Mouse (Mus musculus): Measurements from ENCODE around the gene Dntt. TPM values are rescaled to one million over a fixed set of nuclear protein-coding genes. Genes with fewer than 3 reads are reported as not detected.

Dntt gene
- 0.43 and 0.89 TPM in 2 replicates for polyA plus RNA-seq (2012; rRNA removed)

DNA sequence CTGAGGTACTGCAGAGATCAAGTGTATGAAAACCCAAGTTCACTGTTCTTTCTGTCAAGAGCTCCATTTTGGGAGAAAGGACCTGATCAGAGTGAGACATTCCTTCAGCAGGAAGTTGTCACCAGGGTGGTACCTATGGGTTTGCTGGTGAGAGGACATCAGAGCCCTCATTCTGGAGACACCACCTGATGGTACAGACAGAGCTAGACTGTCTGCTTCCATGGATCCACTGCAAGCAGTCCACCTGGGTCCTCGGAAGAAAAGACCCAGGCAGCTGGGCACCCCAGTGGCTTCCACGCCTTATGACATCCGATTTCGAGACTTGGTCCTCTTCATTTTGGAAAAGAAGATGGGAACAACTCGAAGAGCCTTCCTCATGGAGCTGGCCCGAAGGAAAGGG is at the start of gene Dntt:
Gene Dntt (plus strand): TSS at position 57 of the 400 bp plus-strand sequence.
- Histone ChIP-seq H3K4me1 (ENCODE audit: control insufficient read depth, insufficient read depth, insufficient read length) (peaks cover 13% of the 10 kb centered on the region; the same call in 1 of the 2 replicates), H3K36me3 (ENCODE audit: control insufficient read depth, insufficient read depth, low read length) (no peaks in the 10 kb centered on the region), H3K4me3 (ENCODE audit: extremely low read depth, insufficient read depth, insufficient read length) (no peak within 1 kb of the TSS), H3K27ac (ENCODE audit: insufficient read depth, low read length) (no peak within 1 kb of the TSS), H3K27me3 (ENCODE audit: control insufficient read depth, insufficient read depth, low read length) (no peaks in the 10 kb centered on the region)
- 49% methylated on average over 6 of the region's 6 CpGs for WGBS
- no peak for DNase-seq (ENCODE audit: low read depth in 1 of 2, low spot score in 2 of 2)
- no peak for TF ChIP-seq POLR2A (IDR thresholded peaks at IDR 0.05; ENCODE audit: low read depth, low read length)
- TF ChIP-seq CTCF (IDR thresholded peaks at IDR 0.05; ENCODE audit: extremely low read depth, insufficient read depth, insufficient read length, insufficient replicate concordance), result no peak

GRCm38 (mm10) chr19:40980671-40981070 is 48.4 kb upstream of the Dntt start:
- Histone ChIP-seq H3K27ac (ENCODE audit: insufficient read depth, low read length) (no peak overlapping the region), H3K36me3 (ENCODE audit: control insufficient read depth, insufficient read depth, low read length) (peaks cover 1% of the 10 kb centered on the region; the same call in 1 of the 2 replicates), H3K4me3 (ENCODE audit: extremely low read depth, insufficient read depth, insufficient read length) (no peak overlapping the region), H3K4me1 (ENCODE audit: control insufficient read depth, insufficient read depth, insufficient read length) (peaks cover 24% of the 10 kb centered on the region; the same call in 1 of the 2 replicates), H3K27me3 (ENCODE audit: control insufficient read depth, insufficient read depth, low read length) (no peaks in the 10 kb centered on the region)
- WGBS, result 46% methylated on average over 5 of the region's 5 CpGs
- TF ChIP-seq POLR2A (IDR thresholded peaks at IDR 0.05; ENCODE audit: low read depth, low read length) (no peak), CTCF (IDR thresholded peaks at IDR 0.05; ENCODE audit: extremely low read depth, insufficient read depth, insufficient read length, insufficient replicate concordance) (no peak)
- DNase-seq (ENCODE audit: low read depth in 1 of 2, low spot score in 2 of 2), result no peak

DNA sequence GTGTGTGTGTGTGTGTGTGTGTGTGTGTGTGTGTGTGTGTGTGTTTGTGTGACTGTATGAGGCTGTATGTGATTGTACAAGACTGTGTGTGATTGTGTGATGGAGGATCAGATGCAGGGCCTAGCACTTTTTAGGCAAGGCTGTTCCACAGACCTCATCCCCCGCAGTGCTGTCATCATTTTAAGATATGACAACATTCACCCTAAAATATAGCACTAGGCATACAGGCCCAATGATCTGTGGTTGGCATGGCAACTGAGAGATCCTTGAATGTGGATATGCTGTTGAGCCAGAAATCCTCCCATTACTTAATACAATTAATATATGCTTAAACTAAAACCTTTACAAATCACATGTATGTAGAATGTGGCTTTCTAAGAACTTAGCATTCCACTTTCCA is 44.5 kb upstream of the Dntt start:
- Histone ChIP-seq H3K4me1 (ENCODE audit: control insufficient read depth, insufficient read depth, insufficient read length) (peaks cover 24% of the 10 kb centered on the region; the same call in 1 of the 2 replicates), H3K4me3 (ENCODE audit: extremely low read depth, insufficient read depth, insufficient read length) (no peak overlapping the region), H3K27ac (ENCODE audit: insufficient read depth, low read length) (no peak overlapping the region), H3K36me3 (ENCODE audit: control insufficient read depth, insufficient read depth, low read length) (peaks cover 1% of the 10 kb centered on the region; the same call in 1 of the 2 replicates), H3K27me3 (ENCODE audit: control insufficient read depth, insufficient read depth, low read length) (no peaks in the 10 kb centered on the region)
- TF ChIP-seq POLR2A (IDR thresholded peaks at IDR 0.05; ENCODE audit: low read depth, low read length) (no peak), CTCF (IDR thresholded peaks at IDR 0.05; ENCODE audit: extremely low read depth, insufficient read depth, insufficient read length, insufficient replicate concordance) (no peak)
- DNase-seq (ENCODE audit: low read depth in 1 of 2, low spot score in 2 of 2), result no peak
- 96% methylated on average over 1 of the region's 1 CpGs for WGBS

DNA sequence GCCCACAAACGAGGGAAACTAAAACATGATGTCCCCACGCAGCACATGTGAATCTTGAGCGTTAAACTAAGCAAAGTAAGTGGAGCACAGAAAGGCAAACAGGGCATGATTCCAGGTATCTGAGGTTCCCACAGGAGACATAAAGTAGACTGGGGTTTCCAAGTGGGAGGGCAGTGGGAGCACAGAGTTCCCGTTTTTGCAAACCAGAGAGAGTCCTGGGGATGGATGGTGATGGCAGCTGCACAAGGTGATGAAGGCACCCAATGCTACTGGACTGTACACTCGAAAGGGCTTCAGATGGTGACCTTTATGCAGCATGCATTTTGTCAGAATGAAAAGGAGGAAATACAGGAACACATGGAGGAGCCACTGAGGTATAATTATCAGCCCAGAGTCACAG is 40.2 kb upstream of the Dntt start:
- H3K27ac ChIP-seq (ENCODE audit: insufficient read depth, low read length), result no peak overlapping the region
- TF ChIP-seq CTCF (IDR thresholded peaks at IDR 0.05; ENCODE audit: extremely low read depth, insufficient read depth, insufficient read length, insufficient replicate concordance), result no peak
- no peak for TF ChIP-seq POLR2A (IDR thresholded peaks at IDR 0.05; ENCODE audit: low read depth, low read length)
- whole genome bisulfite sequencing, result 71% methylated on average over 5 of the region's 5 CpGs

DNA sequence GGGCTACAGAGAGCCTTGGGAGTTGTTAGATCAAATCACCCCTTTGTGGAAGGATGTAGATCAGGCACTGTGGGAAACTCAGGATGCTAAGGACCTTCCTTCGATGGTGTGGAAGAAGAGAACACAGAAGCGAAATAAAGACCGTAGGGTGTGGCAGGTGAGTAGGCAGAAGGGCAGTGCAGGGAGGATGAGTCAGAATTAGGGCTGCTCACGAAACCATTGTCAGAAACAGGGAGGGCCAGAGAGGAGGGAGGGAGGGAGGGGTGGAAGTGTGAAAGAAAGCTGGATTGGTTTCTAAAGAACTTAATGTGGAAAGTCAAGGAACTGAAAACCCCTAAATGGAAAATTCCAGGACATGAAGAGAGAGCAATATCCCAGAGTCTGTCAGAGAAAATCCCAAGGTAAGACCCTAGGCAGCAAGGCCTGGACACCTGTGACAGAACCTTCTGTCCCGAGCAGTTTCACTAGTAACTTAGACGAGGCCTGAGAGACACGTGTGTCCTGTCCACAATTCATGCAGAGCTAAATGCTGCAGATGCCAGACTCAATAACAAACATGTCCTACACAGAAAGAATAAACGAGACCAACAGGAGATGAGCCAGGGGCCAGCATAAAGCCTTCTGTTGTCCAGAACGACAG is 39.0 kb upstream of the Dntt start:
- peaks cover 18% of the 10 kb centered on the region; the same call in 1 of the 2 replicates for H3K4me1 ChIP-seq (ENCODE audit: control insufficient read depth, insufficient read depth, insufficient read length)
- 46% methylated on average over 9 of the region's 9 CpGs for WGBS
- no peak for DNase-seq (ENCODE audit: low read depth in 1 of 2, low spot score in 2 of 2)
- no peaks in the 10 kb centered on the region; the same call in 1 of the 2 replicates for H3K36me3 ChIP-seq (ENCODE audit: control insufficient read depth, insufficient read depth, low read length)
- no peaks in the 10 kb centered on the region for H3K27me3 ChIP-seq (ENCODE audit: control insufficient read depth, insufficient read depth, low read length)
- TF ChIP-seq POLR2A (IDR thresholded peaks at IDR 0.05; ENCODE audit: low read depth, low read length), result no peak
- no peak for TF ChIP-seq CTCF (IDR thresholded peaks at IDR 0.05; ENCODE audit: extremely low read depth, insufficient read depth, insufficient read length, insufficient replicate concordance)
- peak overlapping the region; percentile 34; the same call in 1 of the 2 replicates for H3K27ac ChIP-seq (ENCODE audit: insufficient read depth, low read length)
- H3K4me3 ChIP-seq (ENCODE audit: extremely low read depth, insufficient read depth, insufficient read length), result peak overlapping the region; percentile 12; the same call in 1 of the 2 replicates

More for the DNA sequence above, 40.2 kb upstream of the Dntt start:
- Histone ChIP-seq H3K27me3 (ENCODE audit: control insufficient read depth, insufficient read depth, low read length) (no peaks in the 10 kb centered on the region), H3K4me3 (ENCODE audit: extremely low read depth, insufficient read depth, insufficient read length) (no peak overlapping the region), H3K36me3 (ENCODE audit: control insufficient read depth, insufficient read depth, low read length) (no peaks in the 10 kb centered on the region; the same call in 1 of the 2 replicates), H3K4me1 (ENCODE audit: control insufficient read depth, insufficient read depth, insufficient read length) (peaks cover 15% of the 10 kb centered on the region; the same call in 1 of the 2 replicates)
- DNase-seq (ENCODE audit: low read depth in 1 of 2, low spot score in 2 of 2), result no peak

GRCm38 (mm10) chr19:40990781-40991343 is 38.2 kb upstream of the Dntt start:
- Histone ChIP-seq H3K4me3 (ENCODE audit: extremely low read depth, insufficient read depth, insufficient read length) (peak overlapping the region; percentile 36; the same call in 1 of the 2 replicates), H3K36me3 (ENCODE audit: control insufficient read depth, insufficient read depth, low read length) (no peaks in the 10 kb centered on the region), H3K4me1 (ENCODE audit: control insufficient read depth, insufficient read depth, insufficient read length) (peaks cover 18% of the 10 kb centered on the region; the same call in 1 of the 2 replicates), H3K27me3 (ENCODE audit: control insufficient read depth, insufficient read depth, low read length) (no peaks in the 10 kb centered on the region), H3K27ac (ENCODE audit: insufficient read depth, low read length) (peak overlapping the region; percentile 44)
- DNase-seq (ENCODE audit: low read depth in 1 of 2, low spot score in 2 of 2), result no peak
- 50% methylated on average over 17 of the region's 17 CpGs for WGBS
- TF ChIP-seq CTCF (IDR thresholded peaks at IDR 0.05; ENCODE audit: extremely low read depth, insufficient read depth, insufficient read length, insufficient replicate concordance) (no peak), POLR2A (IDR thresholded peaks at IDR 0.05; ENCODE audit: low read depth, low read length) (no peak)
